Mouse (Mus musculus) gastrocnemius, postnatal 25 days (tissue): ENCODE data around the gene Etv1. TPM values are rescaled to one million over a fixed set of nuclear protein-coding genes. Genes with fewer than 3 reads are reported as not detected.

Experiments
- DNase-seq: peaks from one replicate; pipeline ENCODE4 v3.0.0; 2022
- long read RNA-seq, 2 experiments: library from polyadenylated mRNA; stranded (forward); transcript quantifications; one replicate each; pipeline ENCODE4 v2.0.0; 2021
- total RNA-seq, 2 experiments: library from RNA; stranded (reverse); gene quantifications; 1 replicate in 1 of 2; 2 replicates in 1 of 2; pipeline ENCODE4 v1.2.3; 2021

The Etv1 gene
- total RNA-seq = 1 to 10 TPM; 2.6 to 5.3 TPM
- long read RNA-seq, experiment 1 = 0 reads
- long read RNA-seq, experiment 2, partial matches to known transcripts = 1 of 1 reads
- long read RNA-seq, experiment 2, other reads (novel, unspliced or antisense) = 0 of 1 reads

DNA sequence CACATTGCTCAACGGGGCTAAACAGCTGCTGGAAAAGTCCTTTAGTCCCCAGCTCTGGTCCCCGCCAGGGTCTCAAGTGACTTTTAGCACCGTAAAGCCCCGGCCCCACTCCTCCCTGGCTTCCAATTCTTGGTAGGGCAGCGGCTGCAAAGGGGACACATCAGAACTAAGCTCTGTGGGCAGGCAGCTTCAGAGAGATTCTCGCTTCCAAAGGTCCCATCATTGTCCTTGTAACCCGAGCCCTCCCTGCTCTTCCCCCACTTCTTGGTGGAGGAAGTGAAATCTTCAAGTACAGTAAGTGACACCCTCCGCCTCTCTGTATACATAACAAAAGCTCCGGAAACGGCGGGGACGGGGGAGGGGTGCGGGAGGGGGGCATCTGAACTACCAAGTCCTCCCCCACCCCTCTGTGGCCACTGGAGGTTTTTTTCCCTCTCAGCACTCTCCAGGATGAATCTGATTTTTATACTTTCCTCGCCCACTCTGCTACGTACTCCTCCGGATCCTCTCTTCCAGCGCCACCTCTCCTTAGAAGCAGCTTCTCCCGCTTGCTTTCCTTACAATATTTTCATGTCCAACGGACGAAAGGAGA lies at the start of gene Etv1:
TSS of gene Etv1 (plus strand) at position 195 of the 592 bp plus-strand sequence.
- DNase-seq = peak; percentile 44

DNA sequence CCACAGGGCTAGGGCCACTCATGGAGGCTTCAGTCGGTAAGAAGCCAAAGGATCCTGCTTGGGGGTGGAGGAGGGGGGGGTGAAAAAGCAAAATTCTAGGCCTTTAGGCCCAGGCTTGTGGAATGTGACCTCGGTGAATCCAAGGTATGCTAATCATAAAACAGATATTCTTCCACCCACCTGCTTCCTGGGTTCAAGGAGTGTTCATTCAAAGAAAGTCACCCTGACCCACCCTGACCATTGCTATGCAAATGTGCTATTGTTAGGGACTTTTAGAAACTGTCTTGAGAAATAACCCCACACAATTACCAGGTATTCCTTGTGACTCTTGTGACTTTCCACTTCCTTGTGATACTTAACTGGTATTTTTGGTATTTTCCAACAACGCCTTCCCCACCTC lies 49.5 kb upstream of the Etv1 start:
- no peak for DNase-seq

DNA sequence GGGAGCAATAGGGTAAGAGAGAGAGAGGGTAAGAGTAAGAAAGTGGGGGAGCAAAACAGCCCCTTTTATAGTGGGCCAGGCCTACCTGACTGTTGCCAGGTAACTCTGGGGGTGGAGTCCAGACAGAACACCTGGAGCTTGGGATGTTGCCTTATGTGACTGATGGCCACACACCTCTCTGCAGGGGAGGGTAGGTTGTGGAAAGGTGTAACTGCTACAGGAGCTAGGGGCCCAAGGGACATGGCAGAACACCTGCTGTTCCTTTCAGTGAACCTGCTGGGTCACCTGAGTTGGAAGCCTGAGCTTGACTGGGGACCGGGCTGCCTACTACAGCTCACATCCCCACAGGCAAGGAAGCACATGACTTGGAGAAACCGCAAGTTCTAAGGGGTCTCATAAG lies 48.4 kb upstream of the Etv1 start:
- DNase-seq = no peak

DNA sequence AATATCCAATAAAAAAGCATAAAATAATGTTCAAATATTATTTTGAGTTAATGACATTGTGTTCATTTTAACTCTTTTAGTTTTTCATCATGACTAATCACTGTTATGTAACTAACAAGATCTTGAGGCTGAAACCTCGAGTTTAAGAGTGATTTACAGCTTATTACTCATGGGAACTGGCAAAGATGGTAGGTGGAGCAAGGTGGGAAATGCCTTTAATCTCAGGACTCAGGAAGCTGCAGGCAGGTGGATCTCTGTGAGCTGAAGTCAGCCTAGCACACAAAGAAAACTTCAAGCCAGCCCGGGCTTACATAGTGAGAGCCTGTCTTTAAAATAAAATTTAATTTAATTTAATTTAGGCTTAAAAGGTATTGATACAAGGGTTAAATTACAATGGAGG lies 19.9 kb upstream of the Etv1 start:
- no peak for DNase-seq

DNA sequence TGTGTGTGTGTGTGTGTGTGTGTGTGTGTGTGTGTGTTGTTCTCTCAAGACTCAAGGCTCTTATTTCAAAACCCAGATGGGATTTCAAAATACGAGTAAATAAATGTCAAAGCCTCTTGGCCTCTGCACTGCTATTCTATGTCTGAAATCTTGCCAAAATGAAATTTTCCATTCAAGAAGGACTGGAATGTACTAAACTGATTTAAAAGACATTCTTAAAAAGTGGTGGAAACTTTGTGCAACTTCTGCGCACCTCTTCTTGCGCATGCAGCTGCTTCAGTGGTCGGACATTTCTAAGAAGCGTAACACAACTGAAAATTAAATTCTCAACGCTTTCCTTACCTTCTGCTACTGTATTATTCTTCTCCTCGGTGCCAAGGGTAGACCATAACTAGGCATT lies 1.9 kb upstream of the Etv1 start:
- no peak for DNase-seq

DNA sequence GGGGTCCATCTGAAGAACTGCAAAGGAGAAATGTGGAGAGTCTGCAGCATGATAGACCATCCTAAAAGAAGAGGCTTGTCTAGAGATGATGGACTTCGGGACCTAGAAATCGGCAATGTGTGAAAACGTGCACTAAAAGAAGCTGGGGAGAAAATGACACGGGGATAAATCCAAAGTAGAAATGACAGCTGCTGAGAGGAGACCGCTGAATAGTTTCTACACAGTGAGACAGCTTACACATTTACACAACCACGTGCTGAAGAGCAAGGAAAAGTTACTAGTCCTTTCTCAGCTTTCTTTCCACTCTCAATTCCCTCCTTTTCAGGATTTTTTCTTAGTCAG lies 1.3 kb upstream of the Etv1 start:
- no peak for DNase-seq

DNA sequence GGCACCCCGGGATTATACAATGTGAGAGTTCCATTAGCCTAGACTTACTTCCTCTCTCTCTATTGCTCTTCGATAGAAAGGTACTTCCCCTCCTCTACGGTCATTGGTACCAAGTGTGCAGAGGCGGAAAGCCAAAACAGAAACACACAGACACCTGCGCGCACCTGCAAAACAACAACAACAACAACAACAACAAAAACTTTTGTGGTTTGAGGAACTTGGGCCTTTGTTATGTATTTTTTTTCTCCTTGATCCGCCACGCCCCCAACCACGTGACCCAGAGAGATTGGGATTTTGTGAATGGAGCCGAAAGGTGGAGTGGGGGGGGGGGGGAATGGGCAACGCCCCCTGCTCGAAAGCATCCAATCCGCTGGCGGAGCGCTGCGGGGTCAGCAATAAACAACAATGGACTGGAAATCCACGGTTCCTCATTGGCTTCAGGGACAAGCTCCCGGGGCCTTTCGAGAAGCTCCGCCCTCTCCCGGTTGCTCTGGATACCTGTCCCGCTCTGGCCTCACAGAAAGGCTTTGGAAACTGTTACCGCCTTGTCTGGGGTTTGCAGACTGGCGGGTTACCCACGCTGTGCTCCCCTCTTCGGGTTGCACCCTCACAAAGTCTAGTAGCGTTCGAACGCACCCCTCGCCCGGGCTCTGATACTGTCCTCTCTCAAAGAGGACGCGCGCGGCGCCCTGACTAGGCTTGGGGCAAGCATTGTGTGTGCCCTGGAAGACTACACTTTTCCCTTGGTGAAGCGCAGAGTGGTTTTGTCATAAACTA lies 693 bp upstream of the Etv1 start:
- peak; percentile 83 for DNase-seq

DNA sequence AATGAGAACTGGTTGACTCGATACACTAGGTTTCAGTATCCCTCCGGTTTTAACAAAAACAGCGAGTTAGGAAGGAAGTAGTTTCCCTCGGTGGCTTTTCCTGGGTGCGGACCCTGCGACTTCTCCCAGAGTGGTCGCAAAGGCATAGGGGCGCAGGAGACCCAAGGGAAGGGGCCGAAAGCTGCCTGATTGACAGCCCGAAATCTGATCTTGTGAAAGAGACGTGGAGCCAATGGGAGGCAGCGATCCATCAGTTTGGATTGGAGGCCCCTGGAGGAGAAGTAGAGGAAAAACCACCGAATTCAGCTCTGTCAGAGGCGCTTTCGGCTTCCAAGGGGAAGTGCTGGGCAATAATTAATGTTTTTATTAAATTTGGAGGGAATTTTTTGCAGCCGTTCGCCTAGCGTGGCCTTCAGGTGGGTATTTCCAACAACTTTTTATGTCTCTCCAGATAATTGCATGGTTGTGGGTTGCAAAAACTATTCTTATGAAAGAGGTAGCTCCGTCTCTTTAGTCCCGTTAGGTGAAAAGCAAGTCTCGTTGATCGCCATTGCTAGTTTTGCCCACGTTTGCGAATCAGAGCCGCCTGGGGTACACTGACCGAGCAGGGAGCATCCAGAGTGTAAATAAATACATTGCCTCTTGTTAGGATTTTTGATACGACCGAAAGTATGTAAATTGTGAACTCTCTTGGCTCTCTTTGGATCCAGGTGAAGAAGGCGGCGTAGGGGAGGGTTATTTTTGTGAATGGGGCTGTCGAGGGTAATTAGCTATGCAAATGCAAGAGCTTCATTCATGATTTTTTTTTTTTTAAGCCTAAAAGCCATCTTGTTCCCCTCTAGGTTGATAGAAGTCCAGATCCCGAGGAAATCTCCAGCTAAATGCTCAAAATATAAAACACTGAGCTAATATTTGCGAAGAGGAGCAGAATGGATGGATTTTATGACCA lies 1.1 kb downstream of the Etv1 start:
- DNase-seq = peak; percentile 29

DNA sequence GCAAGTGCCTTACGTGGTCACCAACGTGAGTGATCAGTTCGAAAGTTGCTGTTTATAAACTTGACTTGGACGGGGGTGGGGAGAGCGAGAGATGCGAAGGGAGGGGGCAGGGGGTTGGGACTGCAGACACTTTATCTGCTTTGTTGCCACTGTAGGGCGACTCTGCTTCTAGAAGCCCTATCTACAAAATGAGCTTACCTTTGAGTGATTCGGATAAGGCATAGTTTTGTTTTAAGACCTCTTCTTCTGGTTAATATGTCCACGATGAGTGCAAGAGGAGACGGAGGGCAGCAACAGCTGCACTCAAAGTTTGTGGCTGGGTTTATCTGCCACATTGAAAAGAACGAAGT lies 1.8 kb downstream of the Etv1 start:
- peak; percentile 12 for DNase-seq

DNA sequence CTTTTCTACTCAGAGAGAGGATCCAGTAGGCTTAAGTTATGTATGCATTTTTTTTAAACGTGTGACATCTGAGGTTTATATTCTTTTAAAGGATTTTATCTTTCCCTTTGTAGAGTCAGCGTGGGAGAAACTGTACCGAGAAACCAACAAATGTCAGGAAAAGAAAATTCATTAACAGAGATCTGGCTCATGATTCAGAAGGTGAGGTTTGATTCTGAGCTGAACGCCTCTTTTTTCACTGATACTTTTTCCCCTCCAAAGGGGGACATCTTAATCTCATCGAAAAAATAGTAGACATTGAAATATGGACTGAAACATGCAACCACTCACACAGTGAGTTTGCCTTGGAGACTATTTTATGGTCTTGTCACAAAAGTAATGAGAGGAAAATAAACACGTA lies 2.5 kb downstream of the Etv1 start:
- no peak for DNase-seq

DNA sequence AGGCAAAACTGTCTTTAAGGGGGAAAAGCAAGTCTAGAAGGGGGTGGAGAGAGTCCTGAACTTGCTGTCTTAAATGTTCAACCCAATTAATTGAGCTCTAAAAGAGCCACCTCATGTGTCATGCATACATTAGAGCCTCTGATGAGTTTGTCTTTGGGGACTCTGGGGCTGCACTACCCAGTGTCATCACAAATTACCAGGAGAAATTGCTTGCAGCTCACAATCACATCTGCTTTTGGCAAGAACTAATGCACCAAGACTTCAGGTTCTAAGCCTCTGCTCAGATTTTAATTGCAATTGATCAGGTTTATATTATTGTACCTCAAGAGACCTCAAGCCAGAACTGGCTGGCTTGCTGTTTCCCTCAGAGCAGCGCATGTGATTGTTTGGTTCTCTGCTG lies 4.1 kb downstream of the Etv1 start:
- DNase-seq = no peak

DNA sequence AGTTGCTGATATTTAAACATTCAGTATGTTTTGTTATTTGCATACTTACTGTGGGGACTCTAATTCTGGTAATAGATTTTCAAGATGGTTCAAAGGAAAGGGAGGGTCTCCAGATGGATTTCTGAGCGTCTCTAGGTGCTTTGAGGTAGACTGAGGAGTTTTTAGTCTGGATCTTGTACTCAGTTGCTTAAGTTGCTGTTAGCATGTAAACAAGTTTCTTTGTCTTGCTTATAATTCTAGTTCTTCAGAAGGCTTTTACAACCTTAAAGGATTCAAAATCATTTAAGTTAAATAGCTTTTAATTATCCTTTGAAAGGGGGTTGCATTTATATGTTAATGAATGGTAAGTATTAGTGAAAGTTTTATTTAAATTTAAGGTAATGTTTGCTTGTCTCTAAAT lies 5.0 kb downstream of the Etv1 start:
- no peak for DNase-seq

DNA sequence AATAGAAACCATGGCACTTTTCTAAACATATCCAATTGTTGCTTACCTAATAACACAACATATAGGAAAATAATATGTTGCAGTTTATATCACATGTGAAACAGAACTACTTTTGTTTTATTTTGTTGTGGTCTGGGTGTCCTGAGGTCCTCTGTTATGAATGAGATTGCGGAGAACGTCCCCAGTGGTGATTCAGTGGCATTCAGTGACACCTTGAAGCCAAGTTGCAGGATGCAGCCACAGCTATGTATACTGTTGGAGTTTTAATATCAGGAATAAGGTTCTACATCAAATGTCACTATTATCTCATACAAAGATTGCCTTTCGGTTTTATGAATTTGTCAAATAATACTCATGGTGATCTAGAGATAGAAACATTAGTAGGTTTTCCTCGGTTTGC lies 7.4 kb downstream of the Etv1 start:
- no peak for DNase-seq

DNA sequence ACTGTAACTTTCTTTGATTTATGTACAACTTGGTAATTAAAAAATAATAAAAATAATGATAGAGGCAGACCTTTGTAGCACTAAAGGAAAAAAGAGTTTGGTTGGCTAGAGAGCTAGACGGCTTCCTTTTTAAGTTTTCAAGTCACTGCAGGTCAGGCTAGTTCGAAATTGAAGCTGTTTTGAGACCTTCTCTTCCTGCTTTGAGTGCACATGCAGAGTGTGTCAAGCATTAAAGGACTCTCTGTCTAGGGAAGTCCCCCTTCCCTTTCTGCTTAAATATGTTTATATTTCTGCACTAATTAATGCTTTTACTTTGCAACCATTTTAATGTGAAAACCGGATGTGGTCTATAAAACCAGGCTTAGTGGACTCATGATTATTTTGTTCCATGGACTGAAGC lies 8.5 kb downstream of the Etv1 start:
- DNase-seq = no peak

DNA sequence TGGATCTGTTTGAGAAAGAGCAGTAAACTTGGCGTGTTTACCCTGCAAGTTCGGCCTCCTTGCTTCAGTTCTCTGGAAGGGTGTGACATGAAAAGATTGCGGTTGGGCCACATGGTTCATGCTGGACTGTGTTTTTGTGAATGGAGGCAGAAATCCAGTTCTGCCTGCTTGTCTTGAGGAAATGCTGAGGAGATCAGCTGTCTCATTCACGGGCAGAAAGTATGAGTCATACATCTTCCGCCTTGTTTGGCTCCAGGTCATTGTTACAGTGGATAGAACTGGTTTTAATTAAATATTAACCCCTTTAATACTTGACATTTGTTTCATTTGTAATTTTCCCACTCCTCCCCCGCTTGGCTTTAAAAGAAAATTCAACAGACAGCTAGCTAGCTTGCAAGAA lies 9.4 kb downstream of the Etv1 start:
- DNase-seq = peak; percentile 32

DNA sequence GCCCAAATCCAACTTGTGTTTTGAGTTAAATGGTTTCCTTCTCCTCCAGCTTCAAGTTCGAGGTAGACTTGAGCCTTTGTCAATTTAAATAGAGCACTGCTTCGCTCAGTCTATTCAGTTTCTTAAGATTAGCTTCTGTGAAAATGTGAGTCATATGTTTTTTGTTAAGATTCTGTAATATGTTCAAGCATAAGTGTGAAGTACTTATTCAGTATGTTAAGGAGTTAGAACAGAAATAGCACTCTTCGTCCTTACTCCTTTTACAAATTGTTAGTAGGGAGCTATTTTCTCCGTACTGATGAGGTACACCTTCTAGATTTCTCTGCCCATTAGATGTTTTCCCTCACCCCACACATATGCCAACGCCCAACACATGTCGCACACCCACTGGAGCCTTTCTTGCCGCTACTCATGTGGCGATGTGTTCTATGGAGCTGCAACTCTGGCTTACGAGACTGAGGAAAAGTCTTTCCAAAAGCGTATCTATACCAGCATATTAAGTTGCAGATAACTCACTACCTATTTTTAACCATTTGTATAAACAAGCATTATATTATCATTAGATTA lies 10.7 kb downstream of the Etv1 start:
- DNase-seq = no peak

DNA sequence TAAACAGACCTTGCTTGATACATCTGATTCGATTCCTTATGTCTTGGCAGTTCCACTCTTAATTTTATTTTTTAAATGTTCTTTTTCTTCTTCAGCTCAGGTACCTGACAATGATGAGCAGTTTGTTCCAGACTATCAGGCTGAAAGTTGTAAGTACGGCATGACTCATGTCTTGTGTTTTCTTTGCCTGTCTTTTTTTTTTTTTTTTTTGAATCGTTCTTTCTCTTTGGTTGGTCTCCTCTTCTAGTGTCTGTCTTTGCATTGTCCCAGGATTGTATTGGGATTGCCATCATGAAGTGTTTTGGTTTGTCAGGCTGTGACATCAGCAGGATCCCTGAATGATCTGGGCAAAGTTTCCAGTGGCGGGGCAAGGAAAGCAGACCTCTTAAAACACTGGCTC lies 13.9 kb downstream of the Etv1 start:
- DNase-seq = no peak

DNA sequence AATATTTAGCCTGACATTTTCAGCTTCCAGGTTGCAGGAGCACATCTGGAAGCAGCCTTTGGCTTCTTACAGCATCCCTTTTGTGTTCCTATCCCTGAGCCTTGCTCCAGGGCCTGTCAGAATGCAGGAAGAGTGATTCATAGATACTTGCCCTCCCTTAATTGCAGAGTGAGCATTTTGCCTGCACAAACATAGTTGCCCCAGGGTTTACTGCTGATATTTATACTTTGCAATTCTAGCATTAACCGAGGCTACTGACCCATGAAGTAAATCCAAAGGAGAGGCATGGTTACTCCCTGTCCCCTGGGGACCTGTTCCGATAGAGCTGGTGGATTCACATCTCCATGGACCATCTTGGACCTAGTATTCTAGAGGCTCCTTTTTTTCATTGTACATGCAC lies 14.5 kb downstream of the Etv1 start:
- no peak for DNase-seq

DNA sequence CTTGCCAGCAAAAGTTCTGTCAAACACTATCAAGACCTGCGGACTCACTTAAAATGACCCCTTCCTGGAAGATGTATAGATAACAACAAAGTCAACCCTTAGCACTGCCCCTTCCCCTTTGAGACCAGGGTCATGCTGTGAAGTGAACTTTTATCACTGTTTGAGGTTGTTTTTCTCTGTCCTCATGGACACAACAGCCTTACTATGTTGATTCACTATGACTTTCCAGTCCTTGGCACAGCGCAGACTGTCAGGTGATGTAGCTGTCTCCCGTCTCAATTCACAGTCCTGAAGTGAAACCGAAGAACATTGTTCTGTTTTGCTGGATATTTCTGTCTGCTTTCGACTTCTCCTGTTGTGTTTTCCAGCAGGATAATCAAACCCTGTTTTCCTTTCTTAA lies 27.9 kb downstream of the Etv1 start:
- DNase-seq = no peak

DNA sequence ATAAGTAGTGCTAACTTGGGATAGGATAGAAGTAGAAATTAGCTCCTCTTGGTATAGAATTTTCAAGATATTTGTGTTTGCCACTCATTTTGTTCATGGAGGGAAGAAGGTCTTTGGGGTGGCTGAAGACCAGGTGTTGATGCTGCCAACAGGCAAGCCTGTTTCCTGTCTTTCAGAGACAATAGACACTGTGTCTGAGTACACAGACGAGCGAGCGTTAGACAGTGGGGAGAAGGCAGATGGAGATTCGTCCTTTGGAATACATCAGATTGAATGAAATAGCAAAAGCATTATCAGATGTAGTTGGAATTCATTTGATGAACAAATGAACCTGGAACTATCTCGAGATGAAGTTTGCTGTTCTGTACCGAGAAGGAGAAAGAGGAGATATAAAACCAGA lies 33.2 kb downstream of the Etv1 start:
- no peak for DNase-seq

DNA sequence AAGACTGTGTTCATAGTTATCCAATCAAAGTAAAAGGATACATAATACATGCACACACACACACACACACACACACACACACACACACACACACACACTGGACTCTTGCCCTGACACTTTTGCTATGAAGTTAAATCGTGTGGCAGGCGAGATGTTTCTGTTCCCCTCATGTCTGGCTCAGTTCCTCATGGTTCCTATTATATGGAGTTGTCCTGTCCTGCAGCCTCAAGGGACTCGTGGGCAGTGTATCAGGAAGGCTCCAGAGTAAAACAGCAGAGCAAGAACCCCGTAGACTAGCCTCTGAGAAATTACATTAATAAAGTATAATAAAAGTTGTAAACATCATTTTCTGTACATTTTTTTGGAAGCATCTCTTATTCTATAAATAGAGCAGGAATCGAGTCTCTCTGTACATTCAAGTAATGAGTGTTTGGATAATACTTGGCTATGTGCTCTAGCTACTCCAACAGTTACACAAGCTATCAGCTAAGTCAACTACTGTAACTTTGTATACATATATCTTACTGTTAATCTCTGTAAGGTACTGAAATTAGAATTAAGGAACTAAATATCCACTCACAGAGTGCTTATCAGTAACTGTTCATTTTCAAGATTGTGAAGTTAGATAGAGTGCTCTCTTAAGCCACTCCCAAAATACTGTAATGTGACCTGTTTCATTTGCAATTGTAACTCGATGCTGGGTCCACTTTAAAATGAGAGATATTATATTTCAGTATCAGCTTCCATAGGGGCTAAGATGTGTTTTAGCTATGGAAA lies 35.0 kb downstream of the Etv1 start:
- DNase-seq = no peak

DNA sequence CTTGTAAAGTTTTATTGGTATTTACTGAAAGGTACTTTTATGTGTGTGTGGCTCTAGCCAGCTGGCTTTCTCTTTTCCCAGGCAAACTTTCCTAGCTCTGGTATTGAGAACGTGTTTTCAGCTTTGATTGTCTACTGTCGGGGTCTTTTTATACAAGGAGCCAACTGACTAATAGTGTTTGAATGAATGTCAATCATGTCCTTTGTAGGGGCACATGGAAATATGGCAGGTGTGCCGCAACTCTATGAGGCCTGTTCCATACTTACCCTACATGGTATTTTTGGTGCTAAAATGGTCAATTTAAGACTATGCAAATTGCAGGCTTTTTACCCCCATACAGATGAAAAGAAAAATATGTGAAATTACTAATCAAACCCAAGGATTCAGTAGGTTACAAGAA lies 37.1 kb downstream of the Etv1 start:
- no peak for DNase-seq
